Mouse (Mus musculus) neutrophil, adult 5-6 weeks (primary cell): ENCODE measurements around the gene Med21. TPM values are rescaled to one million over a fixed set of nuclear protein-coding genes. Genes with fewer than 3 reads are reported as not detected.

Experiments
- ATAC-seq: fragments of 151-379, 151-347 bp; 2 replicates; pipeline ENCODE4 v1.8.0; 2017; ENCODE audit warnings: mild to moderate bottlenecking, moderate TSS enrichment; ENCODE audit not compliant: insufficient number of reproducible peaks, poor library complexity, low FRiP score, severe bottlenecking; ENCODE audit errors: extremely low read depth
- total RNA-seq: library from RNA; stranded (forward); fragments of 200-1000 nt; gene quantifications from 2 replicates; pipeline ENCODE4 v1.2.3, GENCODE M21; 2017

Gene Med21
- 49.5 and 51.7 TPM in 2 replicates for total RNA-seq

DNA sequence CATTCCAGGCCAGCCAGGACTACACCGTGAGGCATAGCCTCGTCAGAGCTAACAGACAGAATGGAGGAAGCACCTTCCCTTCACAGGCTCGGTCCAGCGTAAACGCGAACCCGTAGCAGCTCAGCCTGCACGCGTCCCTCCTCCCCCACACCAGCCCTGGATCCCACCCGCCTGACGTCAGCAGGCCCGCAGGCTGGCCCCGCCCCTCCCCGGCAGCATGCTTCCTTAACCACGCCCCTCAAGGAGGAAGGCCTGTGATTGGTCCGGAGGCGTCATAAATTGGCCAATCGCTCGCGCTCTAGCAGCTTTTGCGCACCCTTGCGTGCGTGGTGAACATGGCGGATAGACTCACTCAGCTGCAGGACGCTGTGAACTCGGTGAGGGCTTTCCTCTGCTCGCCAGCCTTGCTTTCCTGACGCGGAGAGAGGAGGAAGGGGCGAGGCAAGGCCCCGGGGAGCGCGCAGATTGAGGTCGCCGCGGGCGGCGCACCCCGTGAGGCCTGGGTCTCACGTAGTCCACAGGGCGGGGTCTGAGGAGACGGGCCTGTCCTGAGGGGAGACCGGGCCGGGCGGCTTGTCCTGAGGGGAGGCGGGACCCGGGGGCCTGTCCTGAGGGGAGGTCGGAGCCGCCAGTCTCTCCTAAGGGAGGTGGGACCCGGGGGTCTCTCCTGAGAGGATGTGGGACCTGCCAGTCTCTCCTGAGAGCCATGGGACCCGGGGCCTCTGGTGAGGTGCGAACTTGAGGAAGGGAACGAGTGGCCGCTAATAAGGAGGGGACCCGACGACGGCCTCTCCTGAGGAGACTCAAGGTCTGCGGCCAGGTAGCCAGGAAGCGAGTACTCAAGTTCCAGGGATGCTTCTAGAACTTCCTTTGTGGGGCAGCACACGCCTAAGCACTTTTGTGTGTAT is at the start of gene Med21, which contains the start of gene Tm7sf3:
Gene Med21, plus strand, starts transcription at position 272 of the 908 bp plus-strand sequence.
Gene Tm7sf3, minus strand, starts transcription at position 549 of the 908 bp plus-strand sequence.
- peak; percentile 97 for ATAC-seq

DNA sequence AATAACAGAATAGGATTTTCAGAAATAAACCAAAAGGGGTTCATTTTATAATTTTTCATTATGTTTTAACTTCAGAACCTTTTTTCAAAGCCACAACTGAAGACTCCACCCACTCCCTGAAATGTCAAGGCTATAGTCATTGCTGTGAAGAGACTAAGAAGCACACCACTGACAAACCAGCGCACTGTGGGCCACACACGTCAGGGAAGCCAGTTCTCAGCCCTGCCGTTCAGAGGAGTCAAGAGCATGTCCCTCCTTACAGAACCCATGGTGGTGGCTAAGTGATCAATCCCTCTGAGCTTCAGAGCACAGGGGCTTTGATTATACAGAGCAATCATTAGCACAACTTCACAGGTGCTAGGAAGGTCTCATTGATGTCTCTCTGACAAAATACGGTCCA is 39.7 kb upstream of the Med21 start:
- no peak for ATAC-seq

DNA sequence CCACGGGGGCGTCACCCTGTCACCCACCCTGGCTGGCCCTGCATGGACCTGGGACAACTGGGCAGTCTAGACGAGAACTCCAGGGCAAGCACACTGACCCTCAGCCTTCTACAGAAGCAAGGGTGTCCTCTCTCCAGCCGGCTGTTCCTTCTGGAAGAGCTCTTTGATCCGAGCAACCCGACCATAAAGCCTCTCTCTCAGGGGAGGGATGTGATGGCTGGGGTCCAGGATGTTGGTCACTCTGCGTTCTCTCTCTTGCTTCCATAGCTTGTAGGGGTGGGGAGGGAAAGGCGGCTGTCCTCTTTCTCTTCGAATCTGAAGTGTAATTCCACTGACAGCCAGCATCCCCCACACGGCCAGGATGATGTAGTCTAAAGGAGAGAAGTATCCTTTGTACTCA is 38.7 kb upstream of the Med21 start:
- no peak for ATAC-seq

DNA sequence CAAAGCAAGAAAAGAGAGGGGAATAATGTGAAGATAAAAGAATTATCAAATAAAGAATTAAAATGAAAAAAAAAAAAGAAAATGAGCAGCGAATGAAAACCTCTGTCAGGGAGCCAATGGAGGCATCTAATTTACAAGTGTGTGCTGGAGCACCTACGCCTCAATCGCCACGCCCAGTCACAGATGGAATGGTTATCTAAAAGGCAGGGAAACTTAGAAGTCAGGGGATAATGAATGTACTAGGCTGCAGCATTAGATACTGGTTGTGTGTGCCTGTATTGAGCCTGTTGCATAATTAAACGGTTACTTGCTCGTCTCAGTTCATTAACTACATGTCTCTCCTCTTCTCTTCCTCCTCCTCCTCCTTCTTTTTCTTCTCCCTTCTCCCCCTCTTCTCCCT is 31.0 kb upstream of the Med21 start:
- ATAC-seq: no peak

GRCm38 (mm10) chr6:146611897-146612296 is 30.4 kb upstream of the Med21 start:
- no peak for ATAC-seq

DNA sequence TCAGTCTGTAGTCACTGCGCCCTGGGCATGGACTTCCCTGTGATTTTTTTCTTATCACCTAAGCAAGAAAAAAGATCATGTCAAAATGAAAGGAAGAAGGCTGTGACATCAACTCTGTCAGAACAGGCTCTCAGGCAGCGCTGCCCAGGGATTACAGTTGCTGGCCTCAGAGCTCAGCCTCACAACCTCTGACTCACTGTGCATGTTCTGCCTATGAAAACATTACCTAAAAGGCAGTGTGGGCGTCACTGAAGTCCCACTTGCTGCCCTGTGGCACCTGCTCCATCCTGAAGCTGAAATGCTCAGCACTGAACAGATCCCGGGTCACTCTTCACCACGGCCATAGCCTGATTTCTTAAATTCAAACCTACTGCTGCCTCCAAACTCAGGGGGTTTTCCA is 29.6 kb upstream of the Med21 start:
- ATAC-seq: no peak

GRCm38 (mm10) chr6:146613907-146614306 is 28.4 kb upstream of the Med21 start:
- no peak for ATAC-seq

- no peak for ATAC-seq
Measured at GRCm38 (mm10) chr6:146614541-146614940, 27.8 kb upstream of the Med21 start.

DNA sequence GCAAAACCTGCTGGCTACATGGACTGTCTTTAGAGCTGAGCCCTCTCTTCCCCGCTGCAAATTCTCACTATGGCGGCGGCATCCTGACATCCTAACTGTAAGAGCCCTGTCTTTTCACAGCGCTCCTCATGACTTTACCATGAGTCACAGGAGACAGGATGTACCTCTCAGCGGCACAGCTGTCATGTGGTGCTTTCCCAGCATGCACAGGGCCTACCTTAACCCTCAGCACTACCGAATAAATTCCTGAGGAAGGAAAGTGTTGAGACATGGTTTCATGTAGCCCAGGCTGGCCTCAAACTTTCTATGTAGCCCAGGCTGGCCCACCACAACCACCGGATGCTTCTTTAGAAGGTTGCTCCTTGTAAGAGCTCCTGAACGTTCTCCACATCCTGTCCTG is 26.5 kb upstream of the Med21 start:
- no peak for ATAC-seq

DNA sequence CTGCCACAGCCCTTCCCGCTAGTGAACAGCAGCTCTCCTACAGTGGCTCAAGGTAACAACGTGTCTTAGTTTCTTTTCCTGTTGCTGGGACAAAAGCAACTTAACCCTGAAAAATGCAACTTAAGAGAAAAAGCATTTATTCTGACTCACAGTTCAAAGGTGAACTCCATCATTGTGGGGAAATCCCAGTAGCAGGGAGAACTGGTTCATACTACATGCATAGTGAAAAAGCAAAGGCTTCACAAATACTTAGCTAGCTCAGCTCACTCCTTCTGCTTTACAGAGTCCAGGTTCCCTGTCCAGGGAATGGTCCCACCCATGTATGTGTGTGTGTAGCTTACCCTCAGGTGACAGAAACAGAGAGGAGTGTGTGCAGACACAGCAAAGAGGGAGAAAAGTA is 25.7 kb upstream of the Med21 start:
- no peak for ATAC-seq

- ATAC-seq: no peak
Measured at GRCm38 (mm10) chr6:146628123-146628522, 14.2 kb upstream of the Med21 start.

DNA sequence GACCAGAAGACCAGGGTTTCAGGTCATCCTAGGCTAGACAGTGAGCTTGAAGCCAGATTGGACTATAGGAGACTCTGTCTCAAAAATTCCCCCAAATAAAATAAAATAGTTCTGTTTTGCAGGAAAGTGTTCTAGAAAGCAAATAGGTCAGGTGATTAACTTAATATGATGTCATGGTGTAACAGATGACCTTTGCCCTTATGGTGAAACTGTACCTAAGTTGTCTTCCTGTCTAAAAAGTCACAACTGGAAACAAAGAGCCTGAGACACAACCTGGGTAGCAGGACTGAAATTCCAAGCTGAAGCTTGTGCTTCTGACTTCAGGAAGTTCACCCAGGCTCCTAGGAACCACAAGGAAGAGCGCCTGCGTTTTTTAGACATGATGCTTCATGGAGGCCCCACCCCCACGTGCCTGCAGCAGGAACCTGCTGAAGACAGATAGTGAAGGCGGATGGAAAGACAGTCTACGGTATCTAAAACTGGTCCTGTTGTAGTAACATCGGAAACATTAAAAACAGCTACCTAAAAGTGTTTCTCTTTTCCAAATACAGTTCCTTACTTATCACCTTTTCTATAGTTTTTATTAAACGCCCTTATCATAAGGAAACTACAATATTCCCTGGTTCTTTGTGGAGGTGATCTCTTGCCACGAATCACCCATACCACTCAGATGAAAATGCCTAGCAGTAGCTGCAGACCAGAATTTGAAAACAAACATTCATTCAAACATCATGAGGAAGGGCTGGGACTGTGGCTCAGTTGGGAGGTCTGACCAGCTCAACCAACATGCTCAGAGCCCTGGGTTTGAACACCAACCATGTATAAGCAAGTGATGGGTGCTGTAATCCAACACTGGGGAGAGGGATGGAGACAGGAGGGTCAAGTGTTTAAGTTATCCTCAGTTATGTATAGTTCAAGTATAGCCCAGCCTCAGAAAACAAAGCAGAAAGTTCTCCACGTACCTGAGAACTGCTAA is 12.3 kb upstream of the Med21 start:
- ATAC-seq: no peak

GRCm38 (mm10) chr6:146630961-146631360 is 11.4 kb upstream of the Med21 start:
- no peak for ATAC-seq

GRCm38 (mm10) chr6:146631847-146632246 is 10.5 kb upstream of the Med21 start:
- ATAC-seq: no peak

DNA sequence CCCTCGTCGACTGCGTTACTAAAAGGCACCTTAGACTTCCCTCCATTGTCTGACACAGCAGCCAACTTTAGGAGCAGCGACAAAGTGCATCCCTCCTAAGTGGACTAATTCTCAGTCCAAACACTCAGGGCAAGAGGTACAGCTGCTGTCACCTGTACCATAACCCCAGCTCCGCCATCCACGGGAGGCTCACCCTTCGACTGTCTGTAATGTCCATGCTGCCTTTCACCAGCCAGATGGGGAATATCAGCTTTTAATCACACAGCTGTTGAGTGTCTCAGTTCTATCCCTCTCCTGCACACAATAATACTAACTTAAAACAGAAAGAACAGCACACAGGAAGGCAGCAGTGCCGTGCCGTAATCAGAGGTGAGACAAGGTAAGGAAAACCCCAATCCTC is 9.9 kb upstream of the Med21 start:
- ATAC-seq: no peak

DNA sequence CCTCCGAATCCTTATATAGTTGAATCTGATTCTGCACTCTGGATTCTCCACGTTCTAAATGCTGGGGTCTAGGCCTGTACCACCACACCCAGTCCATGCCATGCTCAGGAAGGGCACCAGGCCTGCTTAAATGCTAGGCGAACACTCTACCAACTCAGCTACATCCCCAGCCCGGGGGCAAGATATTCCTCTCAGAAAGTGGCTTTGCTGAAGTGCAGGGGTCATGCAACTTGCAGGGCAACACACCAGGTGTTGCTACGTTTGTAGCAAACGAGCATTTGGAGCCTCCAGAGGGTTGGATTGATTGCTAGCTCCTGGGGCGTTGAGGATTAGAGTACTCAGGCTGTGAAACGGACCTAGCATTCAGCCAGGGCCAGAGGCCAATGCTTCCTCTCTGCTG is 9.2 kb upstream of the Med21 start:
- ATAC-seq: no peak

GRCm38 (mm10) chr6:146633629-146634014 is 8.7 kb upstream of the Med21 start:
- no peak for ATAC-seq

GRCm38 (mm10) chr6:146634015-146634722 is 8.2 kb upstream of the Med21 start:
- peak; percentile 37 for ATAC-seq
